Mouse (Mus musculus) cortical plate, adult 2 months (tissue): Measurements from ENCODE around the gene Leng1.

Source experiments
- CTCF ChIP-seq: fragments of 200-500 bp; IDR thresholded peaks from 2 replicates; pipeline ENCODE4 v1.5.1; 2011; ENCODE audit warnings: mild to moderate bottlenecking, control low read depth, low read length; ENCODE audit not compliant: insufficient read depth; ENCODE audit errors: extremely low read depth
- POLR2A ChIP-seq: fragments of 200-500 bp; IDR thresholded peaks from 2 replicates; pipeline ENCODE4 v1.6.1; 2011; ENCODE audit warnings: mild to moderate bottlenecking, low read length, control low read depth; ENCODE audit not compliant: insufficient read depth; ENCODE audit errors: extremely low read depth

DNA sequence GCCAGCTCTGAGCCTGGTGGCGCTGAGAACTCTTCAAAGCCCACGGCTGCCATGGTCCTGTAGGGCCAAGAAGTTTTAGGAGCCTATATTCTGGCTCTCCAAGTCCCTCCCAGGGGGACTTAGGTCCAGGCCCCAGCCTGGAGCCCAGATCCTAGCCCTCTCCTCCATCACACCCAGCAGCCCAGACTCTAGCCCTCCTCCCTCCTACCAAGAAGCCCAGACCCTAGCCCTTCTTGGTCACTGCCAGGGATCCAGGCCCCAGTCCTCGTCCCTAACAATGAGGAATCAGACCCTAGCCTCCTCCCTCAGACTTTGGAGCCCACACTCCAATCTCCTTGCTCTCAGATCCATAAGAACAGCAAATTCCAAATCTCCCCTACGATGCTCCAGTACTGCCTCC is 36.6 kb downstream of the Leng1 start:
- TF ChIP-seq CTCF (no peak), POLR2A (no peak)
